Mouse (Mus musculus): ENCODE data around the gene B4galt2.

GRCm38 (mm10) chr4:117850176-117850575 is 33.1 kb downstream of the B4galt2 start:
- TF ChIP-seq CTCF (IDR thresholded peaks at IDR 0.05; ENCODE audit: low read depth) (no peak), EP300 (IDR thresholded peaks at IDR 0.05; ENCODE audit: low read depth) (no peak)

Measured in heart, postnatal 0 days (tissue).